Mouse (Mus musculus) liver, embryonic 16.5 days (tissue): ENCODE data around the gene Flt1. TPM values are rescaled to one million over a fixed set of nuclear protein-coding genes. Genes with fewer than 3 reads are reported as not detected.

Experiments
- ATAC-seq: fragments of 200-750 bp; cut with Nextera tagmentation; 2 replicates; pipeline ENCODE4 v1.8.0; 2017; ENCODE audit warnings: low read depth, mild to moderate bottlenecking, moderate number of reproducible peaks, moderate library complexity
- H3K27ac ChIP-seq: fragments of 300-500 bp; sonication (generic); 2 replicates; pipeline ENCODE4 v1.5.1; 2014; ENCODE audit warnings: mild to moderate bottlenecking, low read length
- H3K27me3 ChIP-seq: fragments of 300-500 bp; sonication (generic); 2 replicates; pipeline ENCODE4 v1.6.1; 2014; ENCODE audit warnings: low read depth, low read length, mixed read lengths; ENCODE audit not compliant: control insufficient read depth, insufficient read depth
- H3K36me3 ChIP-seq: fragments of 300-500 bp; sonication (generic); 2 replicates; pipeline ENCODE4 v1.6.1; 2014; ENCODE audit warnings: mild to moderate bottlenecking; ENCODE audit not compliant: control insufficient read depth, insufficient read depth
- H3K4me1 ChIP-seq: fragments of 300-500 bp; sonication (generic); 2 replicates; pipeline ENCODE4 v1.6.1; 2014; ENCODE audit warnings: low read depth, low read length, mixed read lengths; ENCODE audit not compliant: control insufficient read depth
- H3K4me2 ChIP-seq: fragments of 300-500 bp; sonication (generic); 2 replicates; pipeline ENCODE4 v1.6.1; 2014; ENCODE audit warnings: low read depth, low read length, mixed read lengths
- H3K4me3 ChIP-seq: fragments of 300-500 bp; sonication (generic); 2 replicates; pipeline ENCODE4 v1.5.1; 2014; ENCODE audit warnings: low read depth, mild to moderate bottlenecking, low read length
- H3K9ac ChIP-seq: fragments of 300-500 bp; sonication (generic); 2 replicates; pipeline ENCODE4 v1.6.1; 2014; ENCODE audit warnings: low read depth, low read length
- H3K9me3 ChIP-seq: fragments of 300-500 bp; sonication (generic); replicated peaks from 2 replicates; pipeline ENCODE4 v1.6.1; 2016; ENCODE audit warnings: low read length; ENCODE audit not compliant: control insufficient read depth
- WGBS: fragments of 180-500 bp; shearing (Covaris S2); extraction: QIAGEN DNeasy Blood & Tissue Kit; methylation state at CpG from one replicate; pipeline ENCODE4 v1.1.7; 2014; ENCODE audit not compliant: insufficient replicate concordance; 5-methylcytosine and 5-hydroxymethylcytosine counted together
- polyA plus RNA-seq: library from polyadenylated mRNA; unstranded; fragments of >200 nt; fragmentation: Nextera tagmentation; extraction: Ambion mirVana; gene quantifications from 2 replicates; pipeline ENCODE4 v1.2.1, GENCODE M21; 2015

The Flt1 gene
- polyA plus RNA-seq, 1 experiment from 2014 or later: 3.3 TPM

DNA sequence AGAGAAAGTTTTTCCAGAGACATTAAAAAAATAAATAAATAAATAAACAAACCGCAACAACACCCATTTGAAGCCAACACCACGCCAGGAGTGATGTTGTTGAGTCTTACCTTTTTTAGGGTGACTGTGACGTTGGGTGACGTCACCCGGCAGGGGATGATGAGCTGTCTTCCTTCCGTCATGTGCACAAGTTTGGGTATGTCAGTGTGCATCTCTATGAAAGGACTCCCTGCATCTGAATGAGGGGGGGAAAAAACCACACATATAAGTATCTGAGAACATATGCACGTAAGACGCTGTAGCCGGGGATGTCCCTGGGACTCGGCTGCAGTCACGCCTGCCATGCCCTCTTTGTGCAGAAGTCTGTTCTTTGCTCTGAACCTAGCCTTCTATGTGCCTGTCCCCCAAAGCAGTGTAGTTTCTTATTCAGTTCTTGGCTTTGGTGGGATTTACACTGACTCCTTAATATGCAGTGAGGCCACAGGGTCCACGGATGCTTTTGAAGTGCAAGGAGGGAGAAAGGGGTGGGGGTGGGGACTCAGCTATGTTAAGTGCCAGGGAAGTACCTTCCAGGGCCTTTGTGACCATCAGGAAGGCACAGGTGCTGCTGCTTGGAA, 42.0 kb downstream of the Flt1 start:
- Histone ChIP-seq H3K9me3 (no peaks in the 10 kb centered on the region), H3K4me3 (no peak overlapping the region), H3K36me3 (no peaks in the 10 kb centered on the region), H3K27me3 (no peaks in the 10 kb centered on the region), H3K4me1 (no peaks in the 10 kb centered on the region), H3K9ac (no peak overlapping the region), H3K27ac (no peak overlapping the region), H3K4me2 (no peak overlapping the region)
- WGBS: 71% methylated on average over 12 of the region's 12 CpGs
- ATAC-seq: no peak

DNA sequence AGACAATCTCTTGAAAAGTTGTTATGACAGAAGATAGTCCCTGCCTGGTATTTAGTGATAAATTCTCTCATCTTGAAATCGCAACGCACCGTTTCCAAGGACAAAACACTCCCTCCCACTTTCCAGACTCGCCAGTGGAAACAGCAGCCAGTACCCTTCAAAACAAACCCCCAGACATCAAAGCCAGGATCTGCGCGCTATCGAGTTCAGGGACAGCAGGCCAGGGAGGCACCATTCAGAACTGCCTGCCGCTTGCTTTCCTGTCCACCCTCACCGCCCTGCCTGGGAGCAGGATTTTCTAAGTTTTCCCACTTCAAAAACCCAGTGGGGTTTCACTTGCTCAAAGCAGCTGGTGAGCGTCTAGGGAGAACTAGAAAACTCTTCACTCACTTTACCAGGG, 44.6 kb downstream of the Flt1 start:
- no peaks in the 10 kb centered on the region for H3K4me1 ChIP-seq
- H3K36me3 ChIP-seq: no peaks in the 10 kb centered on the region
- H3K27me3 ChIP-seq: no peaks in the 10 kb centered on the region
- ATAC-seq: no peak
- no peak overlapping the region for H3K27ac ChIP-seq
- H3K4me2 ChIP-seq: no peak overlapping the region
- H3K4me3 ChIP-seq: no peak overlapping the region
- no peak overlapping the region for H3K9ac ChIP-seq
- no peaks in the 10 kb centered on the region for H3K9me3 ChIP-seq
- 49% methylated on average over 10 of the region's 10 CpGs for WGBS

DNA sequence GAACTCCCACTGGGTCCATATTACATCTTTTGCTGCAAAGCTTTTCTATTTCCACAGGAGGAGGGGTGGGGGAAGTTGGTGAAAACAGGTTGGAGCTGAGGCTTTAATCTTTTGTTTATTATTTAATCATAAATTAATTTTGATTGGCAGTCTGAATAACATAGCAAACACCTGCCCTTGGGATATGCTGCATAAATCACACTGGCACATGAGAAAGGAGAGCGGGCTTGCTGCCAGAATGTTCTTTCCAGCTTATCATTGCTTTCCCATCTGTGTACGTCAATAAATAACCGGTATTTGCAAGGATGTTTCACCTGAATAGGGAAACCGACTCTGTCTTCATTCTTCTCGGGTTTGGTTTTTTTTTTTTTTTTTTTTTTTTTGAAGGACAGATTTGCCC, 45.1 kb downstream of the Flt1 start:
- Histone ChIP-seq H3K27ac (no peak overlapping the region), H3K4me3 (no peak overlapping the region), H3K4me2 (no peak overlapping the region), H3K27me3 (no peaks in the 10 kb centered on the region), H3K4me1 (no peaks in the 10 kb centered on the region), H3K36me3 (no peaks in the 10 kb centered on the region), H3K9ac (no peak overlapping the region), H3K9me3 (no peaks in the 10 kb centered on the region)
- ATAC-seq: no peak
- 54% methylated on average over 5 of the region's 5 CpGs for WGBS

DNA sequence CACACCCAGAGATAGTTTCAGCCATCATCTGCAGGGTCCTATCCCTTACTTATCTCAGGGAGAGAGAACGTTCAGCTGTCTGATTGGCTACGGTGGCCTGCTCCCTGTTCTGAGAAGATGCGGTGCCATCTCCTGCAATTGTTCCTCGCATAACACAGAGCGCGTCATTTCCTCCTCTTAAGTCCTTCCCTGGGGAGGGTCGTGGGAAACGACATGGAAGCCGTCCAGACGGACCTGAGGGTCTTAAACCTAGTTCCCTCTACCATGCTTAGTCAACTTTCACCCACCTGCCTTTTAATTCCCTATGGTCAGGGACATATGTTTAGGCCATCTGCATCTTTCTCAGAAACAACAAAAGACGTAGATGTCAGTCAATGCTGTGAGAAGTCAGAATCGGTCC, 46.5 kb downstream of the Flt1 start:
- Histone ChIP-seq H3K4me2 (no peak overlapping the region), H3K9ac (no peak overlapping the region), H3K36me3 (no peaks in the 10 kb centered on the region), H3K9me3 (no peaks in the 10 kb centered on the region), H3K27me3 (no peaks in the 10 kb centered on the region), H3K4me3 (no peak overlapping the region), H3K4me1 (no peaks in the 10 kb centered on the region), H3K27ac (no peak overlapping the region)
- no peak for ATAC-seq
- WGBS: 74% methylated on average over 12 of the region's 12 CpGs

DNA sequence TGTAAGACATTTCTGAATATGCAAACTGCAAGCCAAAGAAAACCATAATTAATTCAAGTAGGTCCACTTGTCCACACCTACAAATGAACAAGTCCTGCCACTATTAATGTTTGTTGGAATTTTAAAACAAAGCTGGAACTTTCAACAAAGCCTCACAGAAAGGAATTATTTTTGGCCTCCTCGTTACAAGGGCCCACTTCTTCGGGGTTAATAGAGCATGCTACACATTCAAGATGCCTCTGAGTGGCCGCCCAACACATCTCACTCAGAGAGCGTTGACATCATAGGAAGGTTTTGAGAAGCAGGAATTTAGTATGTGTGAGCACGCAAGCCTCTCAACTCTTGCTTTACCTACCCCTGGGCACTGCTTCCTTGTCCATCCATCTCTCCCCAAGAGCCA, 50.0 kb downstream of the Flt1 start:
- no peak overlapping the region for H3K27ac ChIP-seq
- H3K36me3 ChIP-seq: no peaks in the 10 kb centered on the region
- H3K9ac ChIP-seq: no peak overlapping the region
- no peaks in the 10 kb centered on the region for H3K9me3 ChIP-seq
- ATAC-seq: no peak
- no peaks in the 10 kb centered on the region for H3K27me3 ChIP-seq
- H3K4me2 ChIP-seq: no peak overlapping the region
- H3K4me1 ChIP-seq: no peaks in the 10 kb centered on the region
- H3K4me3 ChIP-seq: no peak overlapping the region
- 65% methylated on average over 5 of the region's 5 CpGs for WGBS

DNA sequence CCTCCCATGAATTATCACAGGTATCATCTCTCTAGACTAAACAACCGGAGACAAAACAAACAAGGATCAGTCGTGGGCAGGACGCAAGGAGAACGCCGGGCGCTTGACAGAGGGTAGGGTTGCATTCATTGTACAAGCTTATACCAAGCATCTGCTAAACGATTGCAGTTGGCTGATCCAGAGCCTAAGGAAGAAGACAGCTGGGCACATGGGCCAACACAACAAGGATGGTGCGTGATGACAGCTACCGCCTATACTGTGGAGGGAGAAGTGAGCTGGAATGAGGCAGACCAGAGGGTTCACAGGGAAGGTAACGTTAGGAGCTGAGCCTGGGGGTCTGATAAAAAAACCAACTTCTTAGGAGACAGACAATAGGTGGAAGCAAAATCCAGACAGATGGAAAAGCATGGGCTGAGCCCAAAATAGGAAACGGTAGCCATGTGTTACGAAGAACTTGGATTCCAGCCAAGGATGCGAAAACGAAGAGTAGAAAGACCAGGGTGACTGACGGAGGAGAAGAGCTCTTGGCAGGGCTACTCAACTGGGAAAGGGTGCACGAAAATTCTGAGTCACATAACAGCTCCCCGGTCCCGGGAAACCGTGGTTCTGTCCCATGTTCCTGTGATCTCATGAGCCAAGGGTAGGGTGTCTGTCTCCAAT, 53.9 kb downstream of the Flt1 start:
- H3K27ac ChIP-seq: no peak overlapping the region
- H3K9ac ChIP-seq: no peak overlapping the region
- no peaks in the 10 kb centered on the region for H3K27me3 ChIP-seq

DNA sequence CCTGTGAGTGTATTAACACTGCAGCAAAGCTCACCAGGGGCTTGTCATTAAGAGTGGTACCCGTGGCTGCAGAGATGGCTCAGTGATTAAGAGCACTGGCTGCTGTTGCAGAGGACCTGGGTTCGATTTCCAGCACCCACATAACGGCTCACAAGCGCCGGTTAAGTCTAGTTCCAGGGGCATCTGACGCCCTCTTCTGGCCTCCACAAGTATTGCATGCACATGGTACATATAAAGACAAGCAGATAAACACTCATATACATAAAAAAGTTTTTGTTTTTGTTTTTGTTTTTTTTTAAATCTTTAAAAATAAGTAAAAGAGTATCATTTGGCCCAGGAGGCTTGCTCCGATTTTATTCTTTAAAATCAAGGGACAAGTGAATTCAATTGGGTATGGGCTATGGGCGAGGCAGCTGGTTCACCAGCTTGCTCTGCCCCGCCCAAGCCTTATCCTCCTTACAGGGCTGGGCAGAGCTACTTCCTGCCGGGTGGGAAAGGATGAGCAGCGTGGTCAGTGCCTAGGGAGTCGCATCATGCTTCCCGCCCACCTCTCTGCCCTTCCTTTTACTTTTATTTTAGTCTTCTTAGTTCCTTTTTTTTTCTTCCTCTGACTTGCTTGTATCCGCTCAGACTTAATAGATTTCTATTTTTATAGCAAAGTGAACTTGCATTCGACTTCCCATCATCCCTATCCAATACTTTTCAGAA, 57.0 kb downstream of the Flt1 start:
- no peak overlapping the region for H3K4me2 ChIP-seq
- WGBS: 52% methylated on average over 15 of the region's 15 CpGs
- no peak overlapping the region for H3K4me3 ChIP-seq
- H3K36me3 ChIP-seq: no peaks in the 10 kb centered on the region
- no peak for ATAC-seq
- H3K27me3 ChIP-seq: no peaks in the 10 kb centered on the region
- H3K9me3 ChIP-seq: peaks cover 2% of the 10 kb centered on the region; the same call in 1 of the 2 replicates
- no peak overlapping the region for H3K9ac ChIP-seq
- no peaks in the 10 kb centered on the region for H3K4me1 ChIP-seq
- H3K27ac ChIP-seq: no peak overlapping the region

More for the DNA sequence above, 53.9 kb downstream of the Flt1 start:
- Histone ChIP-seq H3K9me3 (peaks cover 2% of the 10 kb centered on the region; the same call in 1 of the 2 replicates), H3K4me1 (no peaks in the 10 kb centered on the region), H3K36me3 (no peaks in the 10 kb centered on the region), H3K4me2 (no peak overlapping the region), H3K4me3 (no peak overlapping the region)
- 79% methylated on average over 19 of the region's 19 CpGs for WGBS
- ATAC-seq: no peak

DNA sequence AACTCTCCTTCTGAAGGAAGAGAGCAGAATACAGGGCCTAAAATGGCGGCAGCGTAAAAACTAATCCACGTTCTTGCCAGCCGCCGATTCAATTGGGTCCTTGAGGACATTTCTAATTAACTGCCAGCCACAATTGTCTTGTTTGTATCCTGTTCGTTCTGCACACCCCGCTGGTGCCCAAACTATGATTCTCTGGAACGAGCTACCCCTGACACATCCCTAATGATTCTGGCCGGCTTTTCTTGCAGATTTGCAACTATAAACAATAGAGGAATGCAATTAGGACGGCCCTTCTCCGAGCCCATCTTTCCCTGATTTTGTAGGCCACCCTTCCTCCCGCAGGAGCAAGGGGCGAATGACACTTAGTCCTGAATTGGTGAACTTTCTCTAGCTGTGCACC, 59.9 kb downstream of the Flt1 start:
- no peak for ATAC-seq
- Histone ChIP-seq H3K27me3 (no peaks in the 10 kb centered on the region), H3K36me3 (no peaks in the 10 kb centered on the region), H3K4me2 (no peak overlapping the region), H3K9me3 (peaks cover 2% of the 10 kb centered on the region; the same call in 1 of the 2 replicates), H3K27ac (no peak overlapping the region), H3K9ac (no peak overlapping the region), H3K4me3 (no peak overlapping the region), H3K4me1 (no peaks in the 10 kb centered on the region)
- 76% methylated on average over 13 of the region's 13 CpGs for WGBS

DNA sequence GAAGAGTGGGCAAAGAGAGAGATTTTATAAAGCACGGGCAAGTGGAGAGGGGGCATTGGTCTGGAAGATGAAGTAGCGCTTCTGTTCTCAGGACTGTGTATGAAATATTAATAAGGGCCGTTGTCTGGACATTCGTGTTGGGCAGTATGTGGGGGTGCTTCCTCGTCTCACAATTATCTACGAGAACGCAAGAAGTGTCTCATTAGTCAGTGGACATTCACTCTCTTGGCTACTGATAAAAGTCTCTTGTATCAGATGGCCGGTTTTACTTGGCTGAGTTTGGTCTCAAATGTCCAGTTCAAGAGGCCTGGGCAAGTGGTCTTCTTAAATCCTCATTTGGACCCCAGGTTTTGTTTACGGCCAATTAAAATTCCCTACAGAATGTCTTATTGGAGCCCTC, 60.4 kb downstream of the Flt1 start:
- no peak for ATAC-seq
- Histone ChIP-seq H3K36me3 (no peaks in the 10 kb centered on the region), H3K27me3 (no peaks in the 10 kb centered on the region), H3K4me1 (no peaks in the 10 kb centered on the region), H3K4me2 (no peak overlapping the region), H3K9me3 (peaks cover 2% of the 10 kb centered on the region; the same call in 1 of the 2 replicates), H3K4me3 (no peak overlapping the region), H3K9ac (no peak overlapping the region), H3K27ac (no peak overlapping the region)
- WGBS: 67% methylated on average over 9 of the region's 9 CpGs
